Mouse (Mus musculus): ENCODE results near the gene Plxdc1. TPM values are rescaled to one million over a fixed set of nuclear protein-coding genes. Genes with fewer than 3 reads are reported as not detected.

Plxdc1 gene
- total RNA-seq, 2 experiments from 2014 or later: 6.9 to 16.2 TPM

- peak; percentile 79 to 87 for DNase-seq (ENCODE audit: low spot score in 2 of 2)
Measured at GRCm38 (mm10) chr11:97994539-97995100, 8.4 kb upstream of the Plxdc1 start.

- peak; percentile 86 to 89 for DNase-seq (ENCODE audit: low spot score in 2 of 2)
Measured at GRCm38 (mm10) chr11:97988530-97989096, 2.4 kb upstream of the Plxdc1 start.

- DNase-seq (ENCODE audit: low spot score in 2 of 2): peak; percentile 95 to 99
Measured at GRCm38 (mm10) chr11:97987551-97988526, 1.6 kb upstream of the Plxdc1 start.

- no peak for DNase-seq (ENCODE audit: low spot score in 2 of 2)
Measured at GRCm38 (mm10) chr11:97986738-97987465, 658 bp upstream of the Plxdc1 start.

GRCm38 (mm10) chr11:97983983-97984382 lies 2.3 kb downstream of the Plxdc1 start:
- DNase-seq (ENCODE audit: low spot score in 2 of 2): no peak

- no peak for DNase-seq (ENCODE audit: low spot score in 2 of 2)
Measured at GRCm38 (mm10) chr11:97983506-97983905, 2.7 kb downstream of the Plxdc1 start.

GRCm38 (mm10) chr11:97982721-97983120 lies 3.5 kb downstream of the Plxdc1 start:
- no peak for DNase-seq (ENCODE audit: low spot score in 2 of 2)

GRCm38 (mm10) chr11:97980531-97980966 lies 5.7 kb downstream of the Plxdc1 start:
- DNase-seq (ENCODE audit: low spot score in 2 of 2): no peak

GRCm38 (mm10) chr11:97979824-97980495 lies 6.3 kb downstream of the Plxdc1 start:
- DNase-seq (ENCODE audit: low spot score in 2 of 2): no peak

- DNase-seq (ENCODE audit: low spot score in 2 of 2): no peak
Measured at GRCm38 (mm10) chr11:97978392-97978791, 7.9 kb downstream of the Plxdc1 start.

GRCm38 (mm10) chr11:97977797-97978196 lies 8.4 kb downstream of the Plxdc1 start:
- DNase-seq (ENCODE audit: low spot score in 2 of 2): no peak

- no peak for DNase-seq (ENCODE audit: low spot score in 2 of 2)
Measured at GRCm38 (mm10) chr11:97974746-97975145, 11.5 kb downstream of the Plxdc1 start.

- no peak for DNase-seq (ENCODE audit: low spot score in 2 of 2)
Measured at GRCm38 (mm10) chr11:97974141-97974540, 12.1 kb downstream of the Plxdc1 start.

- no peak for DNase-seq (ENCODE audit: low spot score in 2 of 2)
Measured at GRCm38 (mm10) chr11:97972434-97972833, 13.8 kb downstream of the Plxdc1 start.

GRCm38 (mm10) chr11:97971232-97971631 lies 15.0 kb downstream of the Plxdc1 start:
- DNase-seq (ENCODE audit: low spot score in 2 of 2): peak; percentile 61 to 73

GRCm38 (mm10) chr11:97970771-97971170 lies 15.5 kb downstream of the Plxdc1 start:
- DNase-seq (ENCODE audit: low spot score in 2 of 2): no peak

GRCm38 (mm10) chr11:97968385-97968784 lies 17.9 kb downstream of the Plxdc1 start:
- no peak for DNase-seq (ENCODE audit: low spot score in 2 of 2)

GRCm38 (mm10) chr11:97967114-97967513 lies 19.1 kb downstream of the Plxdc1 start:
- no peak for DNase-seq (ENCODE audit: low spot score in 2 of 2)

- no peak for DNase-seq (ENCODE audit: low spot score in 2 of 2)
Measured at GRCm38 (mm10) chr11:97960907-97961306, 25.3 kb downstream of the Plxdc1 start.

GRCm38 (mm10) chr11:97959300-97959680 lies 27.0 kb downstream of the Plxdc1 start:
- no peak for DNase-seq (ENCODE audit: low spot score in 2 of 2)

Measured in adrenal gland, adult 18-20 months (tissue).